Mouse (Mus musculus): ENCODE data around the gene Pappa.

DNA sequence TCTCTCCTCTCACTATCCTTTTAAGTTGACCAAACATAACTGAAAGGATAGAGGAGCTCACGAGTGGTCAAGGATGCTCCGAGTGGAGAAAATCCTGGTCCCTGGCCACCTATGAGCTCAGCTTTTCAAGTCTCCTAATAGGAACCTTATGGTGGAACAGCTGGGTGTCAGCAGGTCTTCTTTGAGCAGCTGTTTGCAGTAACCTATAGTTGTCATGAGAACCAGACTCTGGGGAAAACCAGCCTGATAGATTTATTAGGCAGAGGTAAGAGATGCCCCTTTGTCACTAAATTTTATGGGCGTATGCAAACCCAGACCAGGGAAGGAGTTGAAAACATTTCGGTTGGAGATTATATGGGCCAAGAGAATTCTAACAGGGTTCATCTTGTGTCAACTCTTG lies 267.0 kb downstream of the Pappa start:
- TF ChIP-seq CTCF (IDR thresholded peaks at IDR 0.05; ENCODE audit: insufficient read depth, low read depth, low read length) (no peak), POLR2A (IDR thresholded peaks at IDR 0.05; ENCODE audit: insufficient read depth, low read depth, low read length) (no peak)
